Mouse (Mus musculus) left cerebral cortex, adult 9 months (tissue): ENCODE measurements at regions not wholly inside any gene's neighbourhood (a gene's known extent, or its start where the extent isn't known, plus 50 kb on each side); places are given as distances from the start of the nearest gene placed in this dataset.
"Not testable (repeated sequence)": the region's sequence is repeated elsewhere in the genome, so short reads cannot be mapped to it uniquely, and the experiment has no call there.

Experiments used
- DNase-seq, 2 experiments: peaks; one replicate each; pipeline ENCODE4 v3.0.0; 2022; ENCODE audit warnings: low spot score in 2 of 2

DNA sequence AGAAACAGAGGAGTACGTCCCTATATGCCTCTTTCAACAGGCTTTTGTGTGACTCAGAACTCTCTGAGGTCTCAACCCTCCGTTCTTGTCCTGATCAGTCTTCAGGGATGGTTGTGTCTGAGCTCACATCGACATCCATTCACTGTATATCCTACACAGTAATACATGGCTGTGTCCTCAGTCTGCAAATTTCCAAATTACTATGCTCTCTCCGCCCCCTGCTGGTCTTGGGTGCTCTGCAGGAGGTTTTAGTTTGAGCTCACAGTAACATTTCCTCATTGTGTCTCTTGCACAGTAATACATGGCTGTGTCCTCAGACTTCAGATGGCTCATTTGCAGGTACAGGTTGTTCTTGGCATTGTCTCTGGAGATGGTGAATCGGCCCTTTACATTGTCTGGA, 53.5 kb downstream of the Adam6a start:
- not testable (repeated sequence) for DNase-seq

DNA sequence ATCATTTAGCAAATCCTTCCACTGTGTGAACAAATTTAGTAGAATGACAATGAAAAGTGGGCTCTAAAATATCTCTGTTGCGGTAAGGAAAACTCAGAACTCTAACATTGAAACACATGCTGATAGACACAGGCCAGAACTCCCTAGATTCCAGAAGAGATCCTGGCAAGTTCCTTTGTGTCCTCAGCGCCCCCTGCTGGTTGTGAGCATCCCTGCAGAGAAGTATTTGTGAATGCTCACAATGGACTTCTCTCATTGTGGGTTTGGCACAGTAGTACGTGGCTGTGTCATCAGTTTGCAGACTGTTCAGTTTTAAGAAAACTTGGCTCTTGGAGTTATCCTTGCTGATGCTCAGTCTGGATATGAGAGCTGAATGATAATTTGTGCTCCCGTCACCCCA, 67.2 kb downstream of the Adam6a start:
- peak in 1 of 2 experiments; percentile 18 for DNase-seq

- not testable (repeated sequence) for DNase-seq
Measured at GRCm38 (mm10) chr12:113625221-113625620, 81.5 kb downstream of the Adam6a start.

- DNase-seq, result not testable (repeated sequence)
Measured at GRCm38 (mm10) chr12:113630803-113631202, 87.1 kb downstream of the Adam6a start.
